Mouse (Mus musculus) gastrocnemius, postnatal 10 days (tissue): ENCODE measurements around the gene Rrp36. TPM values are rescaled to one million over a fixed set of nuclear protein-coding genes. Genes with fewer than 3 reads are reported as not detected.

Source experiments
- DNase-seq: peaks from one replicate; pipeline ENCODE4 v3.0.0; 2021; ENCODE audit warnings: mixed read lengths
- total RNA-seq, 2 experiments: library from RNA; stranded (reverse); gene quantifications; 2 replicates each; pipeline ENCODE4 v1.2.3; 2021

The Rrp36 gene
- total RNA-seq, 2 experiments from 2014 or later, result 12.8 to 18.2 TPM

DNA sequence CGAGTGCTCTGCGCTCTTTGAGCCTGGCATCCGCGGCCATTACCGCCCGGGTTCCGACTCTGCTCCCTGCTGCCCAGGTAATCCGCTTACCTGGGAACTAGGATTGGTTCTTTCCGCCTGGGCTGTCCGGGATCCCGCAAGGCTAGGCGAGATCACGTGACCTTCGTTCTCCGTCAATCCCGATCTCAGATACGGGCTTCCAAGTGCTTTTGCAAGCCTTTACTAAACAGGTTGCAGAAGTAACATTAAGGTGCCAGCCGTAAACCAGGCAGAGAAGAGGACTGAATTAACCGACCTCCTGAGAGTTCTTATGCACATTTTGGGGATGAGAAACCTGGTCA lies 27.9 kb downstream of the Rrp36 start:
- DNase-seq, result no peak

- DNase-seq, result peak; percentile 98
Measured at GRCm38 (mm10) chr17:46645561-46646321, 28.4 kb downstream of the Rrp36 start, which contains the start of the genes Klc4 and Mrpl2. TSS of gene Klc4 (minus strand) at chr17:46646022. TSS of gene Mrpl2 (plus strand) at chr17:46646229.

- DNase-seq, result peak; percentile 60
Measured at GRCm38 (mm10) chr17:46644916-46645475, 29.2 kb downstream of the Rrp36 start.

GRCm38 (mm10) chr17:46644152-46644805 lies 29.9 kb downstream of the Rrp36 start:
- DNase-seq, result no peak

- DNase-seq, result no peak
Measured at GRCm38 (mm10) chr17:46642060-46642459, 32.1 kb downstream of the Rrp36 start.

DNA sequence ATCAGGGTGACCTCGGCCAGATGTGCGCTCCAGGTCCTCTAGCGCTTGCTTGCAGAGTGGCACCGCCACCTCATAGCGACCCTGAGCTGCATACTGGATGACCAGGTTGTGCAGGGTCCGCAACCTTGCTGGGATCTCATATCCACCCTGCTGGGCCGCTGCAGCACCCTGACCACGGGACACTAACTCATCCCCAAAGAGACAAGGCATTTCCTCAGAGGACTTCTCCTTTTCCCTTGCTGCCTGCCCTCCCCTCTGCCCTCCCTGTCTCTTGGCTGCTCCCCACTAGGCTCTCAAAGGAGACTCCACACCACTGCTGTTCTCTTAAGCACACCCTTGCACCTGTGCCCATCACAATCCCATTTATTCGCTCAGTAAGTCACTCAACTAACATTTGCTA lies 34.2 kb downstream of the Rrp36 start:
- DNase-seq, result no peak

DNA sequence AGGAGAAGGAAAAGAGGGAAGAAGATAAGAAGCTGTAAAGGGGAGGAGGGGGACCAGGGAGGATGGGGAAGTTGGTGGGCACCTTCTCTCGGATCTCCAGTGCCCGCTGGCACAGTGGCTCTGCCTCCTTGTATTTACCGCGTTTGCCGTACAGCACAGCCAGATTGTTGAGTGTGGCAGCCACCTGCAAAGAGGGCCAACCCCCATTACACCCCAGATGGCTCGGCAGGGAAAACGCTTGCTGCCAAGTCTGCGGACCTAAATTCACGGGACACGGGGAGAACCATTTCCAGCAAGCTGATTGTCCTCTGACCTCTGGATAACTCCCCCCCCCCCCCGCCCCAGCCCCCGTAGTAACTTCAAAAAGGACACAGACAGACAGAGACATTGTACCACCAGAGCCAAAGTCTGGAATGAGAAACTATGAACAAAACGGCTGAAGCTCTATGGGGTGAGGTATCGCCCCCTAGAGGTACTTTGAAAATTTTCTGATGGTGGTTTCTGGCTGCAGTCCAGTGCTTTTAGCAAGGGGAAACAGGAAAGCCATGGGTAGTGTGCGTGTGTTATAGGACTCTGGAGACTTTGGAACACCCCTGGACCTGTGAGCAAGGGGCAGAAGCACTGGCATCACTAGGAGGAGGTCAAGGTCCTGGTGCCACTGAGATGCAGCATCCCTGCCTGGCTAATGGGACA lies 37.2 kb downstream of the Rrp36 start:
- DNase-seq, result peak; percentile 70

- peak; percentile 31 for DNase-seq
Measured at GRCm38 (mm10) chr17:46629685-46630441, 44.3 kb downstream of the Rrp36 start.

DNA sequence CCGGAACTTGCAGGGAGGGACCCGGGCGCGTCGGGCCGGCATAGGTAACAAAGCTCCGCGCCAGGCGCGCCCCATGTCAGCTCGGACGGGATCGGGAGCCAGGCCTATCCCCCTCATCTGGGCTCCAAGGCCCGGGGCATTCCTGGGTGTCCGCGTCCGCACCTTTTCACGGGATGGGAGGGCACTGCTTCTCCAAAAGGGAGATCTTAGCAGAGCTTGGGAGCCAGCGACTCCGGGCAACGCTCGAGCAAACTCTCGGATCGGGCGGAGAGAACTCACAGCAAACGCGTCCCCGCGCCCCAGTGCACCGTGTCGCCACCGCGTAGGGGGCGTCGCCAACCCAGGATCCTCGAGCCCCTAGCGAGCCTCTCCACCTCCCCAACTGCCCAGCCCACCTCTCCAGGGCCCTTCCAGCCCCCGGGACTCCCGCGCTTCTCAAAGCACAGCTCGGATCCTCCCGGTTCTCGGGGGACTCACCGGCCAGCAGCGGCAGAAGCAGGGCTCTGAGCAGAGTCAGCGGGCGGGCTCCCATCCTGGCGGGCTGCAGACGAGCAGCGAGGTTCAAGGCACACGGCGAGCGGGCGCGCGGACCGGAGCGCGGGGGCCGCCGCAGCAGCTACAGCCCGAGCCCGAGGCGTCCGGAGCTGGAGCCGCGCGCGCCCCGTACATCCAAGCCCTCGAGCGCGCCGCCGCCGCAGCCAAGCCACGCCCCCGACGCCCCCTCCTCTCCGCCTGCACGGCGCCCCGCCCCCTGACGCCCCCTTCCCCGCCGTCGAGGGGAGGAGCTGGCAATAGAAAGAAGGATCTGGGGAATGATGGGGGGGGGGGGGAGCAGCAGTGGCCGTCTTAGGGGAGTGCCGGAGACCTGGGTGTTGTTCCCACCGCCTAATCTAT lies 45.1 kb downstream of the Rrp36 start, which contains the start of gene Ptk7:
Ptk7 (minus strand) TSS at position 714 of the 894 bp plus-strand sequence.
- peak; percentile 75 for DNase-seq

GRCm38 (mm10) chr17:46628471-46628790 lies 45.7 kb downstream of the Rrp36 start:
- DNase-seq, result no peak

GRCm38 (mm10) chr17:46627409-46627808 lies 46.7 kb downstream of the Rrp36 start:
- no peak for DNase-seq

DNA sequence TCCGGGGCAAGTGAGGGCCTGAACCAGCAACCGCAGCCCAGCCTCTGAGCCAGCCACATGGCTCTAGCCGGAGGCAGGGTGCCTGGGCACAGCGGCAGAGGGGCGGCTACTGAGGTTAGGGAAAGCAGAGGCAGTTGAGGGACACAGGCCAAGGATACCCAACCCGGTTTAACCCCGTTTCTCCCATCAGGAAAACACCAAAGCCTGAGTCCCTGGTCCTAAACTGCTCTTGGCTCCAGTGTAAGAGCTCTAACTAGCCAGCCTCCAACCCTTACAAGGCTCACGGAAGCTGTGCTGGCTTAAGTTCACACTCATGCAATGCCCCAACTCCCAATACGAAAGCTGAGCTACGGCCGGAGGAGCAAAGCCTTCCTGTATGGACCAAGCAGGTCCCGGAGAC lies 49.6 kb downstream of the Rrp36 start:
- DNase-seq, result peak; percentile 29

- no peak for DNase-seq
Measured at GRCm38 (mm10) chr17:46623819-46624557, 50.2 kb downstream of the Rrp36 start.

GRCm38 (mm10) chr17:46622269-46622668 lies 51.9 kb downstream of the Rrp36 start:
- DNase-seq, result no peak

- peak; percentile 53 for DNase-seq
Measured at GRCm38 (mm10) chr17:46621324-46621723, 52.8 kb downstream of the Rrp36 start.

- DNase-seq, result no peak
Measured at GRCm38 (mm10) chr17:46619683-46620357, 54.3 kb downstream of the Rrp36 start.

DNA sequence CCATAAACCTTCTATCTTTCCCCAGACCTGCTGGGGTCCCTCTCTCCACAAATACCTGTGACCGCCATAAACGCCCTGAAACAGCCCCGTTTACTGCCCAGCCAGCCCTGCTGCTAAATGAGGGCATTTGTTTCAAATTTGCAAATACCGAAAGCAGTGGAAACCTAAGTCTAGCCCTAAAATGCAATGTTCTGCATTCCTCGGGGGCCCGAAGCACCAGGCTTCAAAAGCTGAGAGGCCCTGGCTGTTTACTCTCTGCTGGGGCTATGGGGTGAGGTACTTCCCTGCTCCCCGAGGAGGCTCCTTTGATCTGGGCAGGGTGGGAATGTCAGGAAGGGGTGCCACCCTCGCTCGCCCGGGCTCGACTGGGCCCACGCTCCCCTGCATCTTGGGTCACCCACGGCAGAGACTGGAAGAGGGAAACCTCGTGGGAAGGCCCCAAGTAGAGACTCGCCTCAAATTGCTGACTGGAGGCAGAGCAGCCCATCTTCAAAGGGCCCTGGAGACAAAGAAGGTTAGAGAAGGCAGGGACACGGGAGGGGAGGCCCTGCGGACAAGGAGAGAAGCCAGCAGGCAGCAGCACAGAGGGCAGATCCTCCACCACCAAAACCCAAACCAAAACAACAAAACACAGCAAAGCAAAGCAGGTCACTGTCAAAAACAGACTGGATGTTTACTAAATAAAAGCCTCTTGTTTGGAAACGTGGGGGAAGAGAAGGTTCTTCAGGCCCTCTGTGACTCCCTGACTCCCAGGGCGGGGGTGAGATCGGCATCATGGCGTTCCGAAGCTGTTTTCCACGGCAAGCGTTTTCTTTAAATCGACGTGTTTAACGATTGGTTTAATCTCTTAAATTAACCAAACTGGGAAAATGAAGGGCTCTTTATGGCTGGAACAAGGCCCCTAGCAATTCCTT lies 55.1 kb downstream of the Rrp36 start:
- DNase-seq, result no peak

DNA sequence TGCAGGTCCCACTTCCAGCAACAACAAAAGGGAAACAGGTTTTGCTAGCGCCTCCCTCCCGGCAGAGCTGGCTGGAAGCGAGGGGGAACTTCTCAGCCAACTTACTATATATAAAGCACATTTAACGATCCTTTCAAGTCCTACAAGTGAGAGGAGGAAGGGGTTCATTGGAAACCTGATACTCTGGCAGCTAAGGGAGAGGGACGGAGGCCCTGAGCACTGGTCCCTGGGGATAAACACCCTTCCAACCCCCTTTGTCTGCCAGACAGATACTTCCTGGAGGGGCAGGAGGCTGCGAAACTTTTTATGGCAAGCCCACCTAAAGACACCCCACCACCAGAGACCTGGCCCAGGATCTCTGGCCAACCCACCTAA lies 55.8 kb downstream of the Rrp36 start:
- DNase-seq, result no peak

GRCm38 (mm10) chr17:46617799-46618198 lies 56.4 kb downstream of the Rrp36 start:
- DNase-seq, result no peak
